Mouse (Mus musculus): ENCODE measurements around the gene Fggy. TPM values are rescaled to one million over a fixed set of nuclear protein-coding genes. Genes with fewer than 3 reads are reported as not detected.

Gene Fggy
- total and polyA plus RNA-seq, 3 experiments: not detected

GRCm38 (mm10) chr4:95625651-95626050 is 68.3 kb downstream of the Fggy start:
- no peak for DNase-seq (ENCODE audit: low read depth, low spot score)
- Histone ChIP-seq H3K79me2 (ENCODE audit: control insufficient read depth, insufficient read depth, low read length, poor library complexity) (no peaks in the 10 kb centered on the region), H3K4me1 (ENCODE audit: control insufficient read depth in 1 of 2, insufficient read depth in 2 of 2, low read length in 2 of 2) (no peaks in the 10 kb centered on the region), H3K9ac (ENCODE audit: control insufficient read depth, low read depth, low read length, poor library complexity, severe bottlenecking) (no peak overlapping the region), H3K4me3 (ENCODE audit: control insufficient read depth in 1 of 2, insufficient read depth in 1 of 2, low read depth in 2 of 2, low read length in 2 of 2) (no peak overlapping the region), H3K27me3 (ENCODE audit: control insufficient read depth in 1 of 2, insufficient read depth in 2 of 2, low read length in 2 of 2) (no peaks in the 10 kb centered on the region), H3K36me3 (ENCODE audit: control insufficient read depth in 1 of 2, insufficient read depth in 2 of 2, low read length in 2 of 2) (no peaks in the 10 kb centered on the region), H3K9me3 (replicated peaks; ENCODE audit: insufficient read depth, low read length) (no peaks in the 10 kb centered on the region), H3K27ac (ENCODE audit: control insufficient read depth, low read depth, low read length) (no peak overlapping the region)
- TF ChIP-seq UBTF (IDR thresholded peaks at IDR 0.05; ENCODE audit: borderline replicate concordance, insufficient read depth, low read depth, low read length) (no peak), ELF1 (IDR thresholded peaks at IDR 0.05; ENCODE audit: low read depth, low read length) (no peak), GATA1 (IDR thresholded peaks at IDR 0.05; ENCODE audit: low read depth, low read length) (no peak), MYC (IDR thresholded peaks at IDR 0.05; ENCODE audit: low read depth, low read length) (no peak)

DNA sequence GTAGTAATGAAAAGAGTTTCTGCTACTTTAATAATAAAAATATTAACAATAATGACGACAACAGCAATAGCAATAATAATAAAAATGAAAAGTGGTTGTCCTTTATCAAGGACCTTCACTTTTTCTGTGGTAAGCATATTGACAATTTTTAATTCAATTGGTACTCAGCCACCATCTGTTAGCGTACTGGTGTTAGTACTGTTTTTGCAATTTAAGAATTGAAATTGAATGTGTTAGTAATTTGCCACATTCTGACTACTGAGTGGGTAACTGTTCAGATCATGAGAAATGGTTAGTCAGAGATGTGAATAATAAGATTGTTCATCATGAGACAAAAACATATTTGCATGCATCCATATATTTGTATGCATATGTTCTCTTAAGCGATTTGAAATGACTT is 68.9 kb downstream of the Fggy start:
- DNase-seq (ENCODE audit: low read depth, low spot score): no peak
- Histone ChIP-seq H3K9ac (ENCODE audit: control insufficient read depth, low read depth, low read length, poor library complexity, severe bottlenecking) (no peak overlapping the region), H3K4me3 (ENCODE audit: control insufficient read depth in 1 of 2, insufficient read depth in 1 of 2, low read depth in 2 of 2, low read length in 2 of 2) (no peak overlapping the region), H3K9me3 (replicated peaks; ENCODE audit: insufficient read depth, low read length) (no peaks in the 10 kb centered on the region), H3K4me1 (ENCODE audit: control insufficient read depth in 1 of 2, insufficient read depth in 2 of 2, low read length in 2 of 2) (no peaks in the 10 kb centered on the region), H3K27ac (ENCODE audit: control insufficient read depth, low read depth, low read length) (no peak overlapping the region), H3K27me3 (ENCODE audit: control insufficient read depth in 1 of 2, insufficient read depth in 2 of 2, low read length in 2 of 2) (no peaks in the 10 kb centered on the region), H3K36me3 (ENCODE audit: control insufficient read depth in 1 of 2, insufficient read depth in 2 of 2, low read length in 2 of 2) (no peaks in the 10 kb centered on the region), H3K79me2 (ENCODE audit: control insufficient read depth, insufficient read depth, low read length, poor library complexity) (no peaks in the 10 kb centered on the region)
- TF ChIP-seq JUND (IDR thresholded peaks at IDR 0.05; ENCODE audit: low read depth, low read length) (no peak), RAD21 (IDR thresholded peaks at IDR 0.05; ENCODE audit: low read depth, low read length) (no peak), CTCF (IDR thresholded peaks at IDR 0.05 in 2 of 3, conservative IDR thresholded peaks at IDR 0.05 in 1 of 3; ENCODE audit: control insufficient read depth in 1 of 3, insufficient read depth in 1 of 3, low read depth in 2 of 3, low read length in 3 of 3, poor library complexity in 1 of 3, severe bottlenecking in 1 of 3) (no peak), ZC3H11A (IDR thresholded peaks at IDR 0.05; ENCODE audit: low read depth, low read length) (no peak), GABPA (IDR thresholded peaks at IDR 0.05; ENCODE audit: low read depth, low read length) (no peak), RCOR1 (IDR thresholded peaks at IDR 0.05; ENCODE audit: low read depth, low read length) (no peak)

DNA sequence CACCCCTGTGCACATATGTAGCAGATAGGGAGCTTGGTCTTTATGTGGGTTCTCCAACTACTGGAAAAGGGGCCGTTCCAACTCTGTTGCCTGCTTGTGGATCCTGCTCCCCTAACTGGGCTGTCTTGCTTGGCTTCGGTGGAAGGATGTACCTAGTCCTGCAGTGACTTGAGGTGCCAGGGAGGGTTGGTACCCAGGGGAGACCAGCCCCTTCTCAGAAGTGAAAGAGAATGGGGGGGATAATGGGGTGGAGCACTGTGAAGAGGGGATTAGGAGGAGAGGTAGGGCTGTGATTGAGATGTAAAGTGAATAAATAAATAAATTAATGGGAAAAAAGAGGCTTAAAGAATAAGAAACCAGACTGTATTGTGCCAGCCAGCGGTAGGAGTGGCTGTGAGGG is 77.6 kb downstream of the Fggy start:
- Histone ChIP-seq H3K27me3 (ENCODE audit: control insufficient read depth in 1 of 2, insufficient read depth in 2 of 2, low read length in 2 of 2) (no peaks in the 10 kb centered on the region), H3K36me3 (ENCODE audit: control insufficient read depth in 1 of 2, insufficient read depth in 2 of 2, low read length in 2 of 2) (no peaks in the 10 kb centered on the region), H3K79me2 (ENCODE audit: control insufficient read depth, insufficient read depth, low read length, poor library complexity) (no peaks in the 10 kb centered on the region), H3K4me1 (ENCODE audit: control insufficient read depth in 1 of 2, insufficient read depth in 2 of 2, low read length in 2 of 2) (no peaks in the 10 kb centered on the region), H3K9ac (ENCODE audit: control insufficient read depth, low read depth, low read length, poor library complexity, severe bottlenecking) (no peak overlapping the region), H3K27ac (ENCODE audit: control insufficient read depth, low read depth, low read length) (no peak overlapping the region), H3K4me3 (ENCODE audit: control insufficient read depth in 1 of 2, insufficient read depth in 1 of 2, low read depth in 2 of 2, low read length in 2 of 2) (no peak overlapping the region), H3K9me3 (replicated peaks; ENCODE audit: insufficient read depth, low read length) (no peaks in the 10 kb centered on the region)
- DNase-seq (ENCODE audit: low read depth, low spot score): no peak
- no peak for TF ChIP-seq MAX (IDR thresholded peaks at IDR 0.05; ENCODE audit: low read length)
- no peak for TF ChIP-seq MAZ (IDR thresholded peaks at IDR 0.05; ENCODE audit: low read depth, low read length)
- TF ChIP-seq ELF1 (IDR thresholded peaks at IDR 0.05; ENCODE audit: low read depth, low read length): no peak
- no peak for TF ChIP-seq ZKSCAN1 (IDR thresholded peaks at IDR 0.05; ENCODE audit: low read depth, low read length)
- TF ChIP-seq TAL1 (IDR thresholded peaks at IDR 0.05; ENCODE audit: low read length): no peak
- TF ChIP-seq SIN3A (IDR thresholded peaks at IDR 0.05; ENCODE audit: low read length): no peak
